Mouse (Mus musculus) cortical plate, adult 2 months (tissue): ENCODE results near the gene Immp2l.

Experiments
- CTCF ChIP-seq: fragments of 200-500 bp; IDR thresholded peaks from 2 replicates; pipeline ENCODE4 v1.5.1; 2011; ENCODE audit warnings: mild to moderate bottlenecking, control low read depth, low read length; ENCODE audit not compliant: insufficient read depth; ENCODE audit errors: extremely low read depth
- POLR2A ChIP-seq: fragments of 200-500 bp; IDR thresholded peaks from 2 replicates; pipeline ENCODE4 v1.6.1; 2011; ENCODE audit warnings: mild to moderate bottlenecking, low read length, control low read depth; ENCODE audit not compliant: insufficient read depth; ENCODE audit errors: extremely low read depth

- TF ChIP-seq POLR2A (no peak), CTCF (no peak)
Observed at GRCm38 (mm10) chr12:41483593-41484451, 459.9 kb downstream of the Immp2l start.
